Mouse (Mus musculus) cerebellum, adult 8-10 months (tissue): ENCODE data around the gene Krt1.

Experiments
- DNase-seq: peaks from one replicate; pipeline ENCODE4 v3.0.0; 2022

Gene Krt1

DNA sequence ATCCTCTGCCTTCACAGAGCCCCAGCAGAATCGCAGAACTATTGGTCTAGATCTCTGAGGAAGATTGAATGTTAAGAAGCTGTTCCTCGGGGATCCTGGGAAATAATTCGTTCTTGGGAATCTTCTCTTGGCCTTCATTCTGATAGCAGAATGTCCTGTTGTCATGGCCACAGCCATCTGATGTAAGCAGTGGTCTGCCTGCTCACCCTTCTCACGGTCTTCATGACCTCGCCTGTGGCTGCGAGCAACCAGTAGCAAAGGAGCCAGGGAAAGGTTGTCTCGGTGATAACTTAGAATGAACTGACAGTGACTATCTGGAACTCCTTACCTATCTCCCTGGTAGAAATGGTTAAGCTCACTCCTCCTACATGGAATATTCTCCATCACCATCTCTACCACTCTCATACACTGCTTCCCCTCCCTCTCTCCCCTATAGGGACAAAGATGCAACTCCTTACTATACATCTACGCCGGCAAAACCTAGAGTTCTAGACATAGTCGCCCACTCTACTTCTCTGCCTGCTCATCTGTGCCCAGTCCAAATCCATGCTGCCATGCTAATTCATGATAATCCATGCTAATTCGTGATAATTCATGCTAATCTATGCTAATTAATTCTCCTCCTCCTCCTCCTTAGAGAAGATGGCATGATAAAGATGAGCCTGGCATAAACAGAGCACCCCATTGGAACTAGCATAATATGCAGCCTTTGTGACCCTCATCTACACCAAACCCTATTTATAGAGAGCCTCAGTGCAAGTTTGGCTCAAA is 47.4 kb downstream of the Krt1 start:
- no peak for DNase-seq

- no peak for DNase-seq
Observed at GRCm38 (mm10) chr15:101802296-101802835, 48.2 kb downstream of the Krt1 start, which contains the start of gene Krt73. Gene Krt73, minus strand, starts transcription at chr15:101802346.
